Mouse (Mus musculus) lung, postnatal 4 days (tissue): ENCODE data around the gene Ackr1.
"Not testable (repeated sequence)": the region's sequence is repeated elsewhere in the genome, so short reads cannot be mapped to it uniquely, and the experiment has no call there.

Experiments used
- DNase-seq, 2 experiments: peaks; one replicate each; pipeline ENCODE4 v3.0.0; 2021

Ackr1 gene

GRCm38 (mm10) chr1:173348527-173348926, 15.0 kb upstream of the Ackr1 start:
- no peak for DNase-seq

GRCm38 (mm10) chr1:173345112-173345511, 11.6 kb upstream of the Ackr1 start:
- no peak for DNase-seq

DNA sequence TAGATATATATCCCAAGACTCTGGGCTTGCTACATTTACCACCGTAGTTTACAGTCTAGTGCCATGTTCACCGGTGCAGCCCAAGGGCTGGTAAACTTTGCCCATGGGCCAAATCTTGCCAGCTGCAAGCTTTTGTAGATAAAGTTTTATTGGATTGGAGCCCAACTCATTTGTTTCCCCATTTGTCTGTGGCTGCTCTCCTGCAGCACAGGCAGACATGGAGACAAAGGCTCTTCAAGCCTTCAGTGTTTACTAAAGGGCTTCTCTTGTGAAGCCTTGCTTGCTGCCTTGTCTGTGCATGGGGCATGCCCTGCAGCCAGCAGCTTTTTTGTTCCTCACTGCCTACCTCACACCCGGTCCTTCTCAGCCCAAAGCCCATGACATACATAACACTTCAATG, 10.4 kb upstream of the Ackr1 start:
- no peak for DNase-seq

DNA sequence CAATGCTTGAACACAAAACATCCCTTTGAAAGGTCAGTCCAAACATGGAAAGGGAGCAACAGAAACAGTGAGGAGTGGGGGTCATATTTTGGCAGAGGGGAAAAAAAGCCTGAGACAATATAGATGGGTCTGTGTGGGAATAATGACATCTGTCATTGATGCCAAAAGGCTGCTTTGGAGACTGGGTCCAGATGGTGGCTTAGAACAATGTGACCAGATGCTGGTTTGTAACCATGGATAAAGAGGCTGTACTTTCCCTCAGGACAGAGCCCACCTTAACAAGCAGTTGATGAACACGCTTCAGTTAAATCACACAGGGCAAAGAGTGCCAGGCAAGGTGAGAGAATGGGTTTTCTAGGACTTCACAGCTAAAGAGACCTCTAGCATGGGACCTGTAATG, 8.9 kb upstream of the Ackr1 start:
- no peak for DNase-seq

DNA sequence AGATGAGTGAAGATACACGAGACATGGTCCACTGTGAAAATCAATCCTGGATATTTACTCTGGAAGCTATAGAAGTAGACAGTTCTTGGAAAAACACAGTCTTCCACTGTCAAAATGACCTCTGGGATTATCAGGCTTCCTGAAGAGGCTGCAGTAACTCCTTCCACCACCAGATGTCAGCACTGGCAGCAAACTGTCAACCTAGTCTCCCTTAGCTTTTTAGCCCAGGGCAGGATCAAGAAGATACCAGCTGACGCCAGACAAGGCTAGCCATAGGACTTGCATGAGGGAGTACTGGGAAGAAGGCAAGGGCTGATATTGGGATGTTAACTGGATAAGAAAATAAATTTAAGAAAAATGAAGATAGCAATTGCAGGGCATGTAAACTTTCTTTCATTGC, 6.0 kb upstream of the Ackr1 start:
- DNase-seq = peak; percentile 28 to 46

GRCm38 (mm10) chr1:173337008-173337407, 3.5 kb upstream of the Ackr1 start:
- no peak for DNase-seq

GRCm38 (mm10) chr1:173335903-173336302, 2.4 kb upstream of the Ackr1 start:
- DNase-seq = no peak

- DNase-seq = no peak
Observed at GRCm38 (mm10) chr1:173332418-173332817, 1.1 kb downstream of the Ackr1 start.

- DNase-seq = no peak
Observed at GRCm38 (mm10) chr1:173329743-173330142, 3.8 kb downstream of the Ackr1 start.

DNA sequence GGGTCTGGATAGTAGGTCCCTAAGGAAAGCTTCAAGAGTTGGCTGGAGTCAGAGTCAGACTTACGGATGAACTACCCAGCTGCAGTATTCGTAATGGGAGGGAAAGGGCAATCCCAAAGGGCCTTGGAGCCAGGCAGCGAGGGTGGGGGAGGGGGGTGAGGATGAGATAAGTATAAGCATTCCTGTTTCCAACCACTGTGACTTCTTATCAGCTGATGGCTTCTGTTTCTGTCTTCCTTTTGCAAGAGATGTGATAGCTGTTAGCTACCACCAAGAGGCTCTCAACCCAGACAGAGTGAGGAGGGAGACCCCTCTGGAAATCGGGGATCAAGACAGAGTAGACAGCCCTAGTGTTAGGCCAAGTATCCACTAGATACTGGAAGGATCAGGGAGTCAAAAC, 4.4 kb downstream of the Ackr1 start:
- no peak for DNase-seq

GRCm38 (mm10) chr1:173328446-173328845, 5.1 kb downstream of the Ackr1 start:
- no peak for DNase-seq

- DNase-seq = no peak
Observed at GRCm38 (mm10) chr1:173326552-173326951, 7.0 kb downstream of the Ackr1 start.

GRCm38 (mm10) chr1:173325395-173325794, 8.2 kb downstream of the Ackr1 start:
- no peak for DNase-seq

DNA sequence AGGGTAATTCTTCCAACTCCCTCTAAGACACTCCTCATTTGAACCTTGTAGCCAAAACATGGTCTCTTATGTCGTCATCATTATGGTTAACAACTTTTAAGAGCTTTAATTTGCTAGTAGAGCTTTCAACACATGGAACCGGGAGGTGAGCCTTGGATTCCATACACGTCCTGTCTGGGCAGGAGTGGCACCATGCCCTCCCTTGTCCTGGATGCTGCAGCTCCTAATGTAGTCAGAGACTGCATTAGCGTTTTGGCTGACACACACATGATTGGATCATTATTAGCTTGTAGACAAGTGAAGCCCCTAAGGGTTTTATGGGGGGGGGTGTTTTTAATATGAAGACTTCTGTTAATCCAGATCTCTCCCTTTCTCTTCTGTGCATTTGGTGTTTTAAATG, 8.6 kb downstream of the Ackr1 start:
- no peak for DNase-seq

GRCm38 (mm10) chr1:173323839-173324585, 9.5 kb downstream of the Ackr1 start:
- DNase-seq = peak in 1 of 2 experiments; percentile 12

DNA sequence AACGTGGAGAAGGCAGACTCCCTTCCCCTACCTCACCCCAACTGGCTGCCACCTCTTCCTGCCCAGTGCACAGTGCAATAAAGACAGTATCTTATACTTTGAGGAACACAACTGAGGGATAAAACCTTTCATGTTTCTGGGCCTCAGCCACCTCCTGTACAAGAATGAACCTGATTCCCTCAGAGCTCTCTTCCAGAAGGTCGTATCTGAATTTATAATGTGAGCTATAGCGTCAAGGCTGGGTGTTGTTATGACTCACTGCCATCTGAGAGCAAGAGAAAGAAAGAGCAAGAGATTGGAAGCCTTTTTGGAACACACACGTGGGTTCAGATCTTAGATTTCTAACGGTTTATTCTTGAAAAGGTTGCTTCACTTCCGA, 11.3 kb downstream of the Ackr1 start:
- no peak for DNase-seq

- DNase-seq = no peak
Observed at GRCm38 (mm10) chr1:173321593-173322248, 11.8 kb downstream of the Ackr1 start.

GRCm38 (mm10) chr1:173317925-173318477, 15.5 kb downstream of the Ackr1 start:
- no peak for DNase-seq

- DNase-seq = no peak
Observed at GRCm38 (mm10) chr1:173315725-173316124, 17.8 kb downstream of the Ackr1 start.

- DNase-seq = not testable (repeated sequence)
Observed at GRCm38 (mm10) chr1:173313535-173314050, 20.0 kb downstream of the Ackr1 start.

DNA sequence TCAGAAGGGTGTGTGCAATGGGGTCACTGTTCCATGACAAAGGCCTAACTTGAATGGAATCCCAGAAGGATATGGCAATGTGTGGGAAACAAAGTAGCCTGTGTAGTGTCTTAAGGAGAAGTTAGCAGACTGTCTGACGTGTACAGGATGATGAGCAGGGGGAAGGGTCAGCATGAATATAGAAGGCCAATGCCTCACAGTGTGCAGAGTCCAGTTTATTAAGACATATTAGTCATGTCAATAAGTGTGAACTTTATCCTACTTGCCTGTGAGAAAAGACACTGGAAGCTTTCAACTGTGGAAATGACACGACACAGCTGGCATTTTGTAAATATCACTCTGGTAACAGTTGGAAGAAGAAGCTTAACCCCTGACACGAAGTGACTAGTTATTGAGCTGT, 30.8 kb downstream of the Ackr1 start:
- DNase-seq = not testable (repeated sequence)
